Mouse (Mus musculus): ENCODE results near the gene Hsp90ab1.

Gene Hsp90ab1

GRCm38 (mm10) chr17:45573087-45573779, at the start of gene Hsp90ab1:
Gene Hsp90ab1, minus strand, starts transcription at chr17:45573271.
- DNase-seq: peak; percentile 98 to 99

GRCm38 (mm10) chr17:45619386-45620256, 46.5 kb upstream of the Hsp90ab1 start:
- DNase-seq: peak; percentile 29 to 56

- DNase-seq: peak; percentile 51 to 73
These were observed 45.9 kb upstream of the Hsp90ab1 start for GRCm38 (mm10) chr17:45618941-45619385.

- no peak for DNase-seq
These were observed 44.6 kb upstream of the Hsp90ab1 start for GRCm38 (mm10) chr17:45617655-45618054.

- no peak for DNase-seq
These were observed 43.6 kb upstream of the Hsp90ab1 start for GRCm38 (mm10) chr17:45616679-45617078.

GRCm38 (mm10) chr17:45616046-45616650, 43.1 kb upstream of the Hsp90ab1 start:
- DNase-seq: no peak

- DNase-seq: no peak
These were observed 39.9 kb upstream of the Hsp90ab1 start for GRCm38 (mm10) chr17:45612921-45613320.

- no peak for DNase-seq
These were observed 38.9 kb upstream of the Hsp90ab1 start for GRCm38 (mm10) chr17:45612008-45612407.

GRCm38 (mm10) chr17:45610144-45610866, 37.2 kb upstream of the Hsp90ab1 start:
- no peak for DNase-seq

GRCm38 (mm10) chr17:45608396-45608795, 35.3 kb upstream of the Hsp90ab1 start:
- DNase-seq: no peak

GRCm38 (mm10) chr17:45606992-45607879, 34.2 kb upstream of the Hsp90ab1 start:
- DNase-seq: no peak

- no peak for DNase-seq
These were observed 29.9 kb upstream of the Hsp90ab1 start for GRCm38 (mm10) chr17:45602984-45603383.

- DNase-seq: no peak
These were observed 28.8 kb upstream of the Hsp90ab1 start, which contains the start of gene Mymx for GRCm38 (mm10) chr17:45601877-45602304. Gene Mymx, minus strand, starts transcription at chr17:45602102.

- no peak for DNase-seq
These were observed 28.3 kb upstream of the Hsp90ab1 start for GRCm38 (mm10) chr17:45601325-45601724.

- DNase-seq: no peak
These were observed 27.2 kb upstream of the Hsp90ab1 start for GRCm38 (mm10) chr17:45600267-45600666.

- DNase-seq: no peak
These were observed 26.6 kb upstream of the Hsp90ab1 start, which contains the start of gene Slc29a1 for GRCm38 (mm10) chr17:45599446-45600242. Gene Slc29a1, minus strand, starts transcription at chr17:45599606.

GRCm38 (mm10) chr17:45598891-45599290, 25.8 kb upstream of the Hsp90ab1 start:
- no peak for DNase-seq

- no peak for DNase-seq
These were observed 25.3 kb upstream of the Hsp90ab1 start for GRCm38 (mm10) chr17:45598376-45598775.

GRCm38 (mm10) chr17:45597787-45598186, 24.7 kb upstream of the Hsp90ab1 start:
- DNase-seq: no peak

GRCm38 (mm10) chr17:45596631-45597396, 23.7 kb upstream of the Hsp90ab1 start:
- no peak for DNase-seq

All from thymus, adult 18-20 months (tissue).